Mouse (Mus musculus): ENCODE results near the gene Rai14.

The Rai14 gene

DNA sequence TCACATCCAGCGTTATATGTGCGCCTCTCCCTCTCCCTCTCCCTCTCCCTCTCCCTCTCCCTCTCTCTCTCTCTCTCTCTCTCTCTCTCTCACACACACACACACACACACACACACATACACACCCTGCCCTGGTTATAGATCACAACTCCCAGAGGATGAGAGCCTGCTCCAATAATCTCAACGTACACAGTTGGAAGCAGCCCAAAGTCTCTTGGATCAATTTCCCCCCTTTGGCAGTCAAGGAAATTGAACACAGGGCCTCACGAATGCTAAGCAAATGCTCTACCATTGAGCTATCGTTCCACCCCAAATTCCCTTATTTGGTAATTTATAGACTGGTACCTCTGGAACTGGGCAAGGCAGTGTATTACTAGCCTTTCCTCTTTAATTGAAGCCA lies 25.7 kb downstream of the Rai14 start:
- DNase-seq, result no peak

DNA sequence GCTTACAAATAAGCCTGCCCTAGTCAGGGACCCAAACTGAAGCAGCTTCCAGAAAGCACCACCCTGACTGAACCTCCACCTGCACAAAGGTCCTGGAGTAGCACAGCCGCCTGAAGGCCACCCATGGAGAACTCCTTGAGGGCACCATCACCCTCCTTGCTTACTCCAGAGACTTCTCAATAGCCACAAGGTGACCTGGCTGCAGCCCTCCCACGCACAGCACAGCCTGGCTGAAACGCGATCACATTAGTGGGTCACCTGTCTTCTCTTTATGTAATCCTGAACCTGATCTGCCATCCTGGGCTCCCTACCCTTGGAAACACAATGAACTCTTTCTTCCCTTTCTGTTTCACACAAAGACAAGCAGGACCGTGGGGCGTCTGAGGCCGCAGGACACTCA lies 27.1 kb downstream of the Rai14 start:
- DNase-seq, result no peak

DNA sequence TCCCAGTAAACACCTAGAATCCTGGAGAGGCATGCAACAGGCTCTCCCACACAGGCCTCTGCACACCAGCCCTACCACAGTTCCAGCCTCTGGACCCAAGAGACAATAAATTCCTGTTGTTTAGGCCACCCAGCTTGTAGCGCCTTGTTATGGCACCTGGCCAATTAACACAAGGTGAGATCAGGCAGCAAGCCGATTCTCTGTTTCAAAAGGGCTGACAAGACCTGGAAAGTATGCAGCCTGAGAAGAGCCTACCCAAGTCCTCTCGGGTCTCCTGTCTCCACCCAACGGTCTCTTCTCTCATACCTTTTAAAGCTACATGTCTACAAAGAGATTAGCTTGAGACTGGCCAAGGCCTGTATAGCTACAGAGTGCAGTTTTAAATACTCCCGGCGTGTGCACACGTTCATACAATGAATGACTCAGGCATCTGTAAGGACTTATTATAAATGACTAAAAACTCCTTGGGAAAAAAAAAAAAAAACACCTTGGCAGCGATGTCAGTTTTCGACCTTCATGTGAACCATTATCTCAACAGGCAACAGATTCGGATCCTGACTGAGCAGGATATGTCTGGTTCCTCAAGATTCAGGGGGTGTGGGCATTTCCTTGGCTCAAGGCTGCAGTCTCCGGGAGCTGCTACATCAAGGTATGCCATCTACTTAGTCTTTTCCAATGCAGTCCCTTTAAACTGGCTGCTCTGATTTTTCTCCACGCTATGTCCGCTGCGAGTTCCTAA lies 28.6 kb downstream of the Rai14 start:
- peak; percentile 40 to 60 for DNase-seq

DNA sequence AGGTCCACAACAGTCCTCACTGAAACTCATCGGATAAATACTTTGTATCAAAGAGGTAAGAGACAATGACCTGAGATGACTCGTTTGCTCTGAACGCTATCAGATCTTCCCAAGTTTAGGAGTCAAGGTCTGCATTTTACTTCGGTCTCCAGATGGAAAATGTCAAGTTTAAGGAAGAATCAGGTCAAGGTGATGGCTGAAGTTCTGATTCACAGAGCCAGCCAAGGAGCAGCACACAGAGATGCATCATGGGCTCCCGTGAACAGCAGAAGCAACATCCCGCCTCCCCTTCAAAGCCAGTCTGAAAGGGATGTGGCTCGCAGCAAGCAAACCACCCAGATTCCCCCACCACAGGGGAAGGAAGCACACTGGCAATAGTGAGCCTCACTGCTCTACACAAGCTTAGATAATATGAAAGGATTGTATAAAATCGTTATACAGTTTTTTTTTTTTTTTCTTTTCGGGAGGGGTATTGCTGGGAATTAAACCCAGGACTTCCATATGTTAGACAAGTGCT lies 30.7 kb downstream of the Rai14 start:
- no peak for DNase-seq

DNA sequence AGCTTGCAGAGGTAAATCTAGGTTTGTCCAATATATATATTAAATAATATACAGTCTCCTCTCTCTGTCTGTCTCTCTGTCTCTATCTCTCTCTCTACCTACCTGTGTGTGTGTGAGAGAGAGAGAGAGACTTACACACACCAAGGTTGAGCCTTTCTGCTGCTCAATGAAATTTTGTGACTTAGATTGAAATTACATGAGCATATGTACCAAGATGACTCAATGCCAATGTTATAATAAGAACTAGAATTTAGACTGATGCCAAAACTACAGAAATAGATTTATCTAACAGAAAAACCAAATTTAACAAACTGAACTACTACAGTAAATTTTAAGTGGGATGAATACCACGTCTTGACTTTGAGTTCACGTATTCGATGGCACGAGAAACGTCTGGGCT lies 33.9 kb downstream of the Rai14 start:
- DNase-seq, result no peak

DNA sequence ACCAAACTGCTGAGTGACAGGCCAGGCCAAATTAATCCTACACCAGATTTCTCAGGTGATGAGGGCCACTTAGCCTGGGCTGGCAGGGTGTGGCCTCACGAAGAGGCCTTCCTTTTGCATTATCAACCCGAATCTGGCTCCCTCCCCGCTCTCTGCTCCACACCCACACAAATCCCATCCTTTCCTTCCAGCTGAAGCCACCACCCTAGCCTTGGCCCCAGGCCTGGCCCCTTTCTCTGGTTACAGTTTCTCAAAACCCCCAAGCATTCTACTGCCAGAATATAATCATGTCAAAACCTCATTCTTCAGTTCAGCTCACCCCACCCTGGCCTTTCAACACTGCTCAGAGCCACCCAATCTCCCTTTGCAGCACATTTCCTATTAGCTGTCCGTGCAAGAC lies 34.9 kb downstream of the Rai14 start:
- DNase-seq, result no peak

DNA sequence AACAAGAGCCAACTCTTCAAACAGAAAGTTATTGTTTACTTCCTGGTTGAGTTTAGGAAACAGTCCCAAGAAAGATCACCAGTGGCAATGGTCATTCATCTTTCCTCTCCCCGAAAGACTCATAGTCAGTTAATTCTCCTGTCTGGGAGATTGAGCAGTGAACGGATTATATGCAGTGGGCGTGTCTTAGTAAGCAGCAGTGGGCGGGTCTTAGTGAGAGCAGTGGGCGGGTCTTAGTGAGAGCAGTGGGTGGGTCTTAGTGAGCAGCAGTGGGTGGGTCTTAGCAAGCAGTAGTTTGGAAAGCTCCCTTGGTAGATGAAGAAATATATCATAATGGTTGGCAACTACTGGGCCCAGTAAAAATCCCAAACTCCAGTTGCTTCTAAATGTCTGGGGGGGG lies 38.6 kb downstream of the Rai14 start:
- DNase-seq, result no peak

DNA sequence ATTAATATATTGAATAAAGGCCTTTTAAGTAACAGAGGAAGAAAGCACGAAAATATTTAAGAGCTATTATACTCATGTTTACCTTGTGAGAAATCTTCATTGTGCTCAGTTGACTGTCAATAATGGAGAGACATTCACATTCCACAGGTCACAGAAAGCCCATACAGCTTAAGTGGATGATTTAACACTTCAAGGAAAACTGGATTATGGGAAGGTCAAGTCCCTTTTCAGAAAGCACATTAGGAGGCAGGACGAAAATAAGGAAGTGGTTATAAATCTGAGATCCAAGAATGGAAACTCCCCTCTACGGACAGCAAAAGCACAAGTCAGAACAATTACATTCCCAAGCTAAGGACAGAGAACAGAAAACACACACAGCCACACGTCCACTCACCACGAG lies 41.5 kb downstream of the Rai14 start:
- no peak for DNase-seq

DNA sequence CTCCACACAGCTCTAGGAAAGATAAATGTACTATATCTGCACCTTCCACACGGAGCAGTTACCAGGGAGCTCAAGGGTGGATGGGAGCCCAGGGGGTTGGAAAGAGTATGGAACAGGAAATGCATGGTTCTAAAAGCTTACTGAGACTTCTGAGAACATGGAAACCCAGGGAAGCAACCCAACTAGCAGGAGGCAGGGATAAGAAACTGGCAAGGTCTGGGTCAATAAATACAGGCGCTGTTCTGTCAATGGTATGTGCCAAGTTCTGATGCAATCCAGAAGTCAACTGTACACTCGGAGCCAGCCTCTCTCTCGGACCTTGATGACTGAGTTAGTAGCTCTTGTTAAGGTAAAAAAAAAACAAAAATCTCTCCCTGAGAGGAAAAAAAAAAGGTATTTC lies 42.6 kb downstream of the Rai14 start:
- no peak for DNase-seq

DNA sequence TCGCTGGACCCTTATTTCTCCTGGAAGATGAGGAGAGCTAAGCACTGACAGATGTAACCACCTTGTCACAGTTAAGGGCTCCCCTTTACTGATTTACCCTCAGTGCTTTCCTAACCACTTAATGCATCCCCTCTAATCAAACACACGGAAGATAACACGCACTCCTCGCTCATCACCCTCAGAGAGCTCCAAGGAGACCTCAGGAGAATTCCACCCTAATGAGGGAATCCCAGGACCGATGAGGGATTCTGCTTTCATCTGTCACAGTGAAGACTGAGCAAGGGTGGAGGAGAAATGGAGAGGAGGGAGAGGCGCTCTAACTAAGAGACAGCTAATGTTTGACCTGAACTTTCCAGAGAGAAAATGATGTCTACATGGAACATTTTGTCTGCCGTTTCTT lies 44.3 kb downstream of the Rai14 start:
- DNase-seq, result no peak

DNA sequence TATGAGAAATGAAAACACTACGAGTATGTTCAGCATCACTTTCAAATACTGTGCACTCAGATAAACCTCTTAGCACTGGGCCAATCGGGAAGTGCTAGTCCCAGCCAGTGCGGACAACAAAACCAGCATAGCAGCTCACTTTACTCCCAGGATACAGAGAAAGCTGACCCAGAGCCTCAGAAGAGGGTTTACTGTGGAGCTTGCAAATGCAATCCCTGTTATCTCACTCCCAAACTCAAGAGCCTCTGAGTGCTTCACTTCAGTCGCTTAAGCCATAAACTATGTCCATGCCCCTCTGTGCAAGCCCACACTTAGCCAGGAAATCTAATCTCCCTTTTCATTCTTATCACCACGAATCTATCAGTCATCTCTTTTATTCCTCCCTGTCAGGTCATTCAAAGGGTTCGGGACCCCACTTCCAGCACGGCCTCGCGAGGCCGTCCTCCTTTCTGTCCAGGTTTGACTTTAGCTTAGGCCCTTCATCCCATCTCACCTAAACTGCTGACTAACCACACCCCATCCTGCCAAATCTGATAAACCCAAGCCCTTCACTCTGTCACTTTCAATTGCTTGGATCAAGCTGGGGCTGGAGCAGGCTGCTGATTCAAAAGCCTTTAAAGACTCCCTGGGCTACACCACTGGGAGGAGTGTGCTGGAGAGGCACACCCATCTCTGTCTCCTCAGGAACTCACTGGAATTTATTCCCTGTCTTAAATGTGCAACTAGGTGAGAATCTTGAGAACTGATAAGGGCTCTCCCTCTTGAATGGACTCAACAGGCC lies 46.1 kb downstream of the Rai14 start:
- no peak for DNase-seq

DNA sequence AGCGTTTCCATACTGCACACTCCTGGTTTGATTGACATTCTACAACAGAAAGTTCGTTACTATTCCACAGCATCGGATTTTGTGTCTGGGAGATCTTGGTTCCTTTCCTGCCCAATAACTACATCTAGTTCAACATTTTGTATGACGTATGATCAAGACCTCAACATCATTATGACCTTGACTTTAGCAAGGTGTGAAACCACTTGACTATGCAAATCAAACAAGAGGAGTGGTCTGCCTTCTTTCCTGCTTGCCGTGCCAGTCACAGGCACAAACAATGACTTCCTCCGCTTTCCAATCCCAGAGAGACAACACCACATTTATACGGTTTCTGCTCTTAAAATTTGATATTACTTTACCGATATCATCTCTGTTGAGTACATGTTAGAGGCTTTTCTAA lies 48.6 kb downstream of the Rai14 start:
- DNase-seq, result no peak

DNA sequence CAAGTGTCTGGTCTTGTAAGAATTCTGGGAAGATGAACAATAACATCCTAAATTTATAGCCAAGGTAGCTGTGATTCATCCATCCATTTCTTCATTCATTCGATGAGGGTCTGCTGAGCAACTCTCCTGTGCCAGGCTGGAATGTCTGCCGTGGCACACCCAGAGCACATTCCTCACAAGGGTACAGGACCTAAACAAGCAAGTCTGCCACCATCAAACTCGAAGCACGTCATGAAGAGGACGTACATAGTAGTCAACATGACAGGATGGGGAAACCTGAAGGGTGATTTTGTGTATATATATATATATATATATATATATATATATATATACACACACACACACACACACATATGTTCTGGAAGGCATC lies 49.9 kb downstream of the Rai14 start:
- DNase-seq, result no peak

DNA sequence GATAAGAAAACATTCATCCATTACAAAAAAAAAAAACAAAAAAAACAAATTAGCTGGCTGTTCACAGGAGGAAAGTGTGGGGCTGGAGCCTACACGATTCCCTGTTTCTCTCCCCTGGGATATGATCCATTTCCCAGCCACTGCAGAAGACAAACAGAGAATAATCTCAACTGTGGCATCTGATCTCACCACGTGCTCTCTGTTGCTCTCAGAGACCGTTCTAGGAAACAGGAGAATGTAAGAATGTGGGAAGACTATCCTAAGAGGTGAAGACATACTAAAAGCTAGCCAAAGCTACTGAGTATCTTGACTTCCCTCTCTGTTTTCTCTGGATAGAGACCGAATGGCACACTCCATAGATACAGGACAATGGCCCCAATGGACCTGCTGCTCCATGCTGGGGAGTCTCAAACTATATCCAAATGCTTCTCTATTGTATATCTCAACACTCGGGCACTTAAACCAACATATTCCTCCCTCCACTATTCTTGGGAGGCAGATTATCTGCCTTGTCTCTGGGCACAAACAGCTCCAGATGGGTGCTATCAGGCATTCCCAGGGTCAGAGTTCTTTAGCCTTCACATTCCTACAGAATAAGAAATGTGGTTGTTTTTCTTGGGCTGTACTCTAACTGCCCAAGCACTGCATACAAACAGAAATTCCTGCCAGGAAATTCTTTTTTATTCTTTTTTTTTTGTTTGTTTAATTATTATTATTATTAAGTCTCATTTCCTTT lies 50.5 kb downstream of the Rai14 start:
- DNase-seq, result peak in 1 of 2 experiments; percentile 44

DNA sequence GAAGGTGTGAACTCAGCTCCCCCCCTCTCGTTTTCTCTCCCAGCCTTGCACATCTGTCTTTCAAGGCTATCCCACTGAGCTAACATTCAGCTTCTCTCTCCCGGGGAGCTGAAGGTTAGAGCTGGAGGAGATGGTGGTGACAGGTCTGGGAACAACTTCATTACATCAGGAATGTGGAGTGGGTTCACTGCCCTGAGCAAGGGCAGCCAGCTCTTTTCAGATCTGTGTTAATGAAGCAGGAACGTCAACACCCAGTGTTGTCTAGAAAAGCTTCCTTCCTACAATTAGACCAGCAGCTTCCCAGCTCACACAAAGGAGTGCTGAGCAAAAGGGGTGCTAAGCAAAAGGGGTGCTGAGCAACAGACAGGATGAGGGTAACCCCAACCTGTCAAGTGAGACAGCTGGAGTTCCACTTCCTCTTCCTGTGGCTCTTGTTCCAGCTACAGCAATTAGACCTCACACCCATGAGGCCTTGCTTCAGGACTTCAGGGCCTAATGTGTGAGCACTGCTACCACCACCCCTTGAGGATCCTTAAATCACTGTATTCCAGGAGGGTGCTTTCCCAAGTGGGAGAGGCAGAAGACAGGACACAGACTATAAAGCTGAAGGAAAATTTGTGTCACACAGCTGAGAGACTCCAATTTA lies 52.3 kb downstream of the Rai14 start:
- no peak for DNase-seq

DNA sequence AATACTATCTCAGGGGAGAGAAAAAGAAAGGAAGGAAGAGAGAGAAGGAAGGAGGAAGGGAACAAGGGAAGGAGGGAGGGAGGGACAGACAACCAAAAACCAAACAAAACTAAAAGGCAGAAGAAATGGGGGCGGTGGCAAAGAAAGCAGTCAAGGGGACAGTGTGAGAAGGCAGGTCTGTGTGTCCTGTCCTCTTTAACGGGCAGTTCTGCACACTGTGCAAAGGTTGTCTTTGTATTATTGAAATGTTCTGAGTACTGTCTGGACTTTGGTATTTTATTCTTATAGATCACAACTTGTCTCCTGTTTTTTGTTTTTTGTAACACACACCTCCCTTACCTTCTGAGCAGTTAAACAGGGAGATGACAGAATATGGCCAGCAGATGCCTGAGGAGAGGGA lies 55.6 kb downstream of the Rai14 start:
- no peak for DNase-seq

DNA sequence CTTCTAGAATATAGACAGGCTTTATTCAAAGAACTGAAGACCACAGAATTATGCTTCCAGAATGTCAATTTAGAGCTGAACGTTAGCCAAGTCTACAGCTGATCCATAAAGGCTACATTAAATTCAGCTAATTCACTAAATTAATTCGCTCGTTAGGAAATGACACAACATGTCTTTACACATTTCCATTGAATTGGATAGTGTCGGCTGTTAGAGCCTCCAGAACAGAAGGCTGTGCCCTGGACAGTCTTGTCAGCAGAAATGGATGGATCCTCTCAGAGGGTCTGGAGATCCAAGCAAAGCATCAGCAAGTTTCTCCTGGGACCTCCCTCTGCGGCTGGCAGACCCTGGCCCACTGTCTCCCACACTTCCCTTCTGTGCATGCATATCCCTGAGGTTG lies 58.3 kb downstream of the Rai14 start:
- no peak for DNase-seq

DNA sequence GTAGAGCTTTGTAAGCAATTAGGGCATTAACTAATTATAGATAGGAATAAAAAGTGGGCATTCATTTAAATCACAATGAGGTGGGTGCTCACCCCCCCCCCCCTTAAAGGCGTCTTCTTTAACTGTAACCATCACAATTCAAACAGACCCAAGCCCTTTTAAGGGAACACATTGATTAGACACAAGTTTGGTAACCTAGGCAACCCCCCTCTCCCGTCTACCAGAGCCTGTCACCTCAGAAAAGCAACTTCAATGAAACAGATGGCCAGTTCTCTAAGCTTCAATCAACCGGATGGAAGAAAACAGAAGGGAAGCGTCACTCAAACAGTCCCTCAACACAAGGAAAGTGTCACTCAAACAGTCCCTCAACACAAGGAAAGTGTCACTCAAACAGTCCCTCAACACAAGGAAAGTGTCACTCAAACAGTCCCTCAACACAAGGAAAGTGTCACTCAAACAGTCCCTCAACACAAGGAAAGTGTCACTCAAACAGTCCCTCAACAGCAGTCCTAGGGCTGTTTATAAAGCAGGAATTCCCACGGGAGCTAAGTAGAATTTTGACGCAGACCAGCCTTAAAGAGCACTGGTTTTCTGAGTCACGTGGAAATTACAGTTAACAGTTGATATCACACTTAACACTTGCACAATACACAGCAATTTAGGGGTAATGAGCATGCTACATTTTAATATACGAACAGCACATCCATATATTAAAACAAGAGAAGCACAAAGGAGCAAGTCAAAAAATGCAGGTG lies 59.1 kb downstream of the Rai14 start:
- DNase-seq, result no peak

DNA sequence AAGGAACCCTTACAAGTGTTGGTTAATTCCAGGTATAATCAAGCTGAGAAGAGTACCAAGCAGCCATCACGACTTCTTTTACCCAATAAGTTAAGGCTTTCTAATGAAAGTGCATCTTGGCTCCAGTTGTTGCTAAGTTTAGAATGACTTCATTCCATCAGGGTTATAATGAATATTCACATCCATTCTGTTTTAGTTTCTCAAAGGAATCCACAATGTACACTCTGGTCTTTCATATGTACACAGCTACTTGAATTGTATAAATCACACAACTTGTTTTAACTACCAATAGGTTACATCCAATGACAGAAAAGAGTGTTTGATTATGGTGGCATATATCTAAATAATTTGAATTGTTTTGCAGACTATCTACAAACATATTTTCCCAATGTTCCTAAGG lies 59.7 kb downstream of the Rai14 start:
- no peak for DNase-seq

DNA sequence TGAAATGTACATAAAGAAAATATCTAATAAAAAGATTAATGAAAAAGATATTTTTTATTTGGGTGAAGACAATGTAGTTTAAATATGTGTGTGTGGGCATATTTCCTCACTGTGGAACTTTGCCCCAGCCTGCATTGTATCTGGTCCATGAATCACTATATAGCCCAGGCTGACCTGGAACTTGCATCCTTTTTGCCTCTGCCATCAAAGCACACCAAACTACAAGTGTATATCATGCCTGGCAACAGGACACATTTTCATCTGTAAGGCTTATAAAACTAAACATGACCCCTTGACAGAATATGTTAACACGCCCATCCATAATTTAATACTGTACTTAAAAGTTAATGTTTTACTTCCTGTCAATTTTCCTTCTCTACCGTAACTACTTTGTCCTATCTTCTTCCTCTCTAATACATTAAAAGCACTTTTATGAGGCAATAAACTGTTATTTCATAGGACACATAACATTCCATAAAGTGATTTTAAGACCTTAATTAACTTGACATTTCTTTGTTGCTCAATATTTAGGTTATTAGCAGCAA lies 61.4 kb downstream of the Rai14 start:
- DNase-seq, result no peak

DNA sequence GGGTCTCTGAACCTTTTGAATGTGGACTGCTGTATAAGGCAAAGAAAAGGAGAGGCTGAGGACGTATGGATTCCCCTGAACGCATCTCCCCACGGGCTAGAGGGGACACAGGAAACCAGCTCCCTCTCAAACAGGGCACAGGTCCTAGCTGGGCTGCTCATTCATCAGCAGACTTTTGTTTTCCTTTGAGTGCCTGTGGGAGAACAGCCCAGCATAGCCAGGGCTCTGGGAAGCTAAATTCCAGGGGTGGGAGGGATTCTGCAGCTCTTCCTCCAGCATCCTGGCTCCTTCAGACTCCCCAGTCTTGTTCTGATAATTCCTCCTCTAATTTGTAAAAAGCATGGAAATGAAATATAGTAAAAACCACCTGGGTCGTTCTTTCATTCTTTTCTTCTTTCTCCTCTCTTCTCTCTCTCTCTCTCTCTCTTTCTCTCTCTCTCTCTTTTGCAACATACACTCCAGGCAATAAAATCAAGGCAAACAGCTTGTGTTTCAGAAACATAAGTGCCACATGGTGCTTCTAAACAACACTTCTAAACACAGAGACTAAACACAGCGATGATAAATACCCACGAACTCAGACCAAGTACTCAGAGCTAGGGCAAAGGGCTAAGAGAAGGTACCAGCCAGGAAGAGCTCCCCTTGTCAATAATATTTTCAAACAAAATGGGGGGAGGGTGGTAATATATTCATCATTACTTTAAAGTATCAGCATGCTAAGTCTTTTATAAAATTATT lies 65.9 kb downstream of the Rai14 start:
- peak; percentile 43 to 64 for DNase-seq

All from kidney, postnatal 25 days (tissue).